Mouse (Mus musculus): ENCODE measurements at regions not wholly inside any gene's neighbourhood (a gene's known extent, or its start where the extent isn't known, plus 50 kb on each side); places are given as distances from the start of the nearest gene placed in this dataset.

DNA sequence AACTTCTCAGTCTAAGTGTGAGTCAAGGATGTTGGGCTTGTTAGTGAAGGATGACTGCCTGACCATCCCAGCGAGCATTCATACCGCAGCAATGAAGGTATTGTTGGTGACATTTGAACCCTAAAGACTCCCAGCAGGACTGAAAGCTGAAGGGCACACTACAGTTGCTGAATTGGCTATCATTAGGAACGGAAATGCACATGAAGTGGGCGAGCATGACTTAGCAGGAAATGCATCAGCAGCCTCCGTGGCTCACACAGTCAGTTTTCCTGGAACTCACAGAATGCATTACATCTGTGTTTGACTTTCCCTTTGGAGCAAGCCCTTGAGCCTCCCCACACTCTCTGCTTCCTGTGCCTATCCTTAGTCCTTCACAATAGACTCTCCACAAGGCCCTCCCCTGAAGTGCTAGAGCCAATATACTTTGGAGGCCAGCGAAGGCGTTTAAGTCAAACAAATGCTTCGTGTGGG is 63.9 kb downstream of the Tmco5 start:
- Histone ChIP-seq H3K36me3 (ENCODE audit: control insufficient read depth, insufficient read depth, low read length) (no peaks in the 10 kb centered on the region), H3K9me3 (replicated peaks; ENCODE audit: control insufficient read depth, low read length) (no peaks in the 10 kb centered on the region), H3K4me3 (ENCODE audit: low read depth, low read length) (no peak overlapping the region), H3K4me2 (ENCODE audit: low read length) (no peak overlapping the region), H3K9ac (ENCODE audit: low read length) (no peak overlapping the region), H3K27ac (ENCODE audit: low read depth, low read length) (no peak overlapping the region), H3K27me3 (replicated peaks; ENCODE audit: control insufficient read depth, insufficient read depth, low read length) (no peaks in the 10 kb centered on the region), H3K4me1 (ENCODE audit: control insufficient read depth, insufficient read depth, low read length) (no peaks in the 10 kb centered on the region)
- ATAC-seq = no peak
- DNase-seq (ENCODE audit: low spot score) = no peak
- 70% methylated on average over 8 of the region's 8 CpGs for WGBS

GRCm38 (mm10) chr2:116948538-116948937 is 70.0 kb downstream of the Tmco5 start:
- H3K27me3 ChIP-seq (replicated peaks; ENCODE audit: control insufficient read depth, insufficient read depth, low read length) = no peaks in the 10 kb centered on the region
- no peak overlapping the region for H3K9ac ChIP-seq (ENCODE audit: low read length)
- H3K9me3 ChIP-seq (replicated peaks; ENCODE audit: control insufficient read depth, low read length) = no peaks in the 10 kb centered on the region
- no peak overlapping the region for H3K4me3 ChIP-seq (ENCODE audit: low read depth, low read length)
- H3K4me2 ChIP-seq (ENCODE audit: low read length) = no peak overlapping the region
- no peaks in the 10 kb centered on the region for H3K4me1 ChIP-seq (ENCODE audit: control insufficient read depth, insufficient read depth, low read length)
- no peak for DNase-seq (ENCODE audit: low spot score)
- H3K27ac ChIP-seq (ENCODE audit: low read depth, low read length) = no peak overlapping the region
- H3K36me3 ChIP-seq (ENCODE audit: control insufficient read depth, insufficient read depth, low read length) = no peaks in the 10 kb centered on the region
- ATAC-seq = no peak
- WGBS = 64% methylated on average over 3 of the region's 3 CpGs

- Histone ChIP-seq H3K4me3 (ENCODE audit: low read depth, low read length) (no peak overlapping the region), H3K4me1 (ENCODE audit: control insufficient read depth, insufficient read depth, low read length) (no peaks in the 10 kb centered on the region), H3K27me3 (replicated peaks; ENCODE audit: control insufficient read depth, insufficient read depth, low read length) (no peaks in the 10 kb centered on the region), H3K4me2 (ENCODE audit: low read length) (no peak overlapping the region), H3K9me3 (replicated peaks; ENCODE audit: control insufficient read depth, low read length) (no peaks in the 10 kb centered on the region), H3K36me3 (ENCODE audit: control insufficient read depth, insufficient read depth, low read length) (no peaks in the 10 kb centered on the region), H3K27ac (ENCODE audit: low read depth, low read length) (no peak overlapping the region), H3K9ac (ENCODE audit: low read length) (no peak overlapping the region)
- DNase-seq (ENCODE audit: low spot score) (no peak), ATAC-seq (no peak)
- 82% methylated on average over 3 of the region's 3 CpGs for WGBS
Measured at GRCm38 (mm10) chr2:116949741-116950140, 71.2 kb downstream of the Tmco5 start.

DNA sequence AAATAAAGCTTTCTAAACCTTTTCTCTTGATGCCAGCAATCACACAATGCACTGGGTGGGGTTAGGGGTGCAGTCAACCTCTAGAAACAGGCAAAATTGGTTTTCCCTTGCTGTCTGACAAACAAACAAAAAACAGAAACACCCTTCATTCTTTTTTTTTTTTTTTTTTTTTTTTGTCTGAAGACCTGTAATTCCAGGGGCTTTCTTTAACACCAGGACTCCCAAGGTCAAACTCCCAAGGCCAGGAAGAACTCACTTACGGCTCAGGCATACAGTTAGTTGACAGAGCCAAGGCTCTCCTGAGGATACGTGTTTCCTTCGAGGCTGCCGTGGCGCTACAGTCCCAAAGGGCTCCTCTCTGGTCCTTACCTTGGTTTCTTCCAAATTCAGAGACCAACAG is 71.7 kb downstream of the Tmco5 start:
- Histone ChIP-seq H3K4me1 (ENCODE audit: control insufficient read depth, insufficient read depth, low read length) (no peaks in the 10 kb centered on the region), H3K9me3 (replicated peaks; ENCODE audit: control insufficient read depth, low read length) (no peaks in the 10 kb centered on the region), H3K9ac (ENCODE audit: low read length) (no peak overlapping the region), H3K36me3 (ENCODE audit: control insufficient read depth, insufficient read depth, low read length) (no peaks in the 10 kb centered on the region), H3K27ac (ENCODE audit: low read depth, low read length) (no peak overlapping the region), H3K4me3 (ENCODE audit: low read depth, low read length) (no peak overlapping the region), H3K4me2 (ENCODE audit: low read length) (no peak overlapping the region), H3K27me3 (replicated peaks; ENCODE audit: control insufficient read depth, insufficient read depth, low read length) (no peaks in the 10 kb centered on the region)
- DNase-seq (ENCODE audit: low spot score) = no peak
- ATAC-seq = no peak
- WGBS = 93% methylated on average over 5 of the region's 5 CpGs

- H3K36me3 ChIP-seq (ENCODE audit: control insufficient read depth, insufficient read depth, low read length) = no peaks in the 10 kb centered on the region
- 100% methylated on average over 1 of the region's 1 CpGs for WGBS
- H3K4me3 ChIP-seq (ENCODE audit: low read depth, low read length) = no peak overlapping the region
- no peak overlapping the region for H3K9ac ChIP-seq (ENCODE audit: low read length)
- H3K9me3 ChIP-seq (replicated peaks; ENCODE audit: control insufficient read depth, low read length) = no peaks in the 10 kb centered on the region
- no peaks in the 10 kb centered on the region for H3K27me3 ChIP-seq (replicated peaks; ENCODE audit: control insufficient read depth, insufficient read depth, low read length)
- DNase-seq (ENCODE audit: low spot score) (no peak), ATAC-seq (no peak)
- H3K4me1 ChIP-seq (ENCODE audit: control insufficient read depth, insufficient read depth, low read length) = no peaks in the 10 kb centered on the region
- H3K27ac ChIP-seq (ENCODE audit: low read depth, low read length) = no peak overlapping the region
- no peak overlapping the region for H3K4me2 ChIP-seq (ENCODE audit: low read length)
Measured at GRCm38 (mm10) chr2:116951481-116951880, 73.0 kb downstream of the Tmco5 start.

- ATAC-seq = no peak
- no peaks in the 10 kb centered on the region for H3K9me3 ChIP-seq (replicated peaks; ENCODE audit: control insufficient read depth, low read length)
- no peak overlapping the region for H3K4me3 ChIP-seq (ENCODE audit: low read depth, low read length)
- no peak for DNase-seq (ENCODE audit: low spot score)
- H3K27ac ChIP-seq (ENCODE audit: low read depth, low read length) = no peak overlapping the region
- H3K4me1 ChIP-seq (ENCODE audit: control insufficient read depth, insufficient read depth, low read length) = no peaks in the 10 kb centered on the region
- no peaks in the 10 kb centered on the region for H3K36me3 ChIP-seq (ENCODE audit: control insufficient read depth, insufficient read depth, low read length)
- H3K27me3 ChIP-seq (replicated peaks; ENCODE audit: control insufficient read depth, insufficient read depth, low read length) = no peaks in the 10 kb centered on the region
- no peak overlapping the region for H3K9ac ChIP-seq (ENCODE audit: low read length)
- WGBS = 94% methylated on average over 7 of the region's 7 CpGs
- H3K4me2 ChIP-seq (ENCODE audit: low read length) = no peak overlapping the region
Measured at GRCm38 (mm10) chr2:116954280-116954679, 75.8 kb downstream of the Tmco5 start.

DNA sequence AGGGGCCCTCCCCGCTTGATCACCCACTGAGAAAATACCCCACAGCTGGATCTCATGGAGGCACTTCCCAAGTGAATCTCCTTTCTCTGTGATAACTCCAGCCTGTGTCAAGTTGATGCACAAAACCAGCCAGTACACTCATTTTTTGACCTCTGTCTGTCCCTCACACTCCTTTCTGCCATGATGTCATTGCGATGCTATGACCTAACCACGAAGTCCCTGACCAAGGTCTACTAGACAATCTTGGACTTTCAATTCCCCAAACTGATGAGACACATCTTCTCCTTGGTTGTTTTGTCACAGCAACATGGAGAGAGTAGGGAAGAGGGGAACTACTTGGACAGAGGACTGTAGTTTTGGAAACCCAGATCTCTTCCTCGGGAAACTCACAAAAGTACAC is 76.4 kb downstream of the Tmco5 start:
- Histone ChIP-seq H3K9me3 (replicated peaks; ENCODE audit: control insufficient read depth, low read length) (no peaks in the 10 kb centered on the region), H3K4me2 (ENCODE audit: low read length) (no peak overlapping the region), H3K4me1 (ENCODE audit: control insufficient read depth, insufficient read depth, low read length) (no peaks in the 10 kb centered on the region), H3K36me3 (ENCODE audit: control insufficient read depth, insufficient read depth, low read length) (no peaks in the 10 kb centered on the region), H3K9ac (ENCODE audit: low read length) (no peak overlapping the region), H3K4me3 (ENCODE audit: low read depth, low read length) (no peak overlapping the region), H3K27ac (ENCODE audit: low read depth, low read length) (no peak overlapping the region), H3K27me3 (replicated peaks; ENCODE audit: control insufficient read depth, insufficient read depth, low read length) (no peaks in the 10 kb centered on the region)
- DNase-seq (ENCODE audit: low spot score) = no peak
- no peak for ATAC-seq
- 93% methylated on average over 4 of the region's 4 CpGs for WGBS

GRCm38 (mm10) chr2:116963116-116963873 is 84.8 kb downstream of the Tmco5 start:
- H3K27me3 ChIP-seq (replicated peaks; ENCODE audit: control insufficient read depth, insufficient read depth, low read length) = no peaks in the 10 kb centered on the region
- H3K4me1 ChIP-seq (ENCODE audit: control insufficient read depth, insufficient read depth, low read length) = no peaks in the 10 kb centered on the region
- H3K4me2 ChIP-seq (ENCODE audit: low read length) = no peak overlapping the region
- H3K36me3 ChIP-seq (ENCODE audit: control insufficient read depth, insufficient read depth, low read length) = no peaks in the 10 kb centered on the region
- H3K9me3 ChIP-seq (replicated peaks; ENCODE audit: control insufficient read depth, low read length) = no peaks in the 10 kb centered on the region
- 59% methylated on average over 8 of the region's 8 CpGs for WGBS
- DNase-seq (ENCODE audit: low spot score) (no peak), ATAC-seq (no peak)
- no peak overlapping the region for H3K27ac ChIP-seq (ENCODE audit: low read depth, low read length)
- no peak overlapping the region for H3K9ac ChIP-seq (ENCODE audit: low read length)
- H3K4me3 ChIP-seq (ENCODE audit: low read depth, low read length) = no peak overlapping the region

GRCm38 (mm10) chr2:116966266-116966665 is 87.8 kb downstream of the Tmco5 start:
- H3K27ac ChIP-seq (ENCODE audit: low read depth, low read length) = no peak overlapping the region
- H3K4me1 ChIP-seq (ENCODE audit: control insufficient read depth, insufficient read depth, low read length) = no peaks in the 10 kb centered on the region
- no CpG with 5 or more reads among the region's 1 CpGs for WGBS
- no peaks in the 10 kb centered on the region for H3K36me3 ChIP-seq (ENCODE audit: control insufficient read depth, insufficient read depth, low read length)
- ATAC-seq (no peak), DNase-seq (ENCODE audit: low spot score) (no peak)
- no peak overlapping the region for H3K4me3 ChIP-seq (ENCODE audit: low read depth, low read length)
- H3K9me3 ChIP-seq (replicated peaks; ENCODE audit: control insufficient read depth, low read length) = no peaks in the 10 kb centered on the region
- no peak overlapping the region for H3K4me2 ChIP-seq (ENCODE audit: low read length)
- no peak overlapping the region for H3K9ac ChIP-seq (ENCODE audit: low read length)
- H3K27me3 ChIP-seq (replicated peaks; ENCODE audit: control insufficient read depth, insufficient read depth, low read length) = no peaks in the 10 kb centered on the region
